Mouse (Mus musculus) lung, postnatal 0 days (tissue): ENCODE measurements around the gene Sdk1. TPM values are rescaled to one million over a fixed set of nuclear protein-coding genes. Genes with fewer than 3 reads are reported as not detected.
A peak's percentile ranks its signal among the peaks of the same experiment; 100 is the strongest.

Experiments
- ATAC-seq: fragments of 200-750 bp; cut with Nextera tagmentation; 2 replicates; pipeline ENCODE4 v1.8.0; 2017; ENCODE audit warnings: moderate library complexity
- DNase-seq: peaks from one replicate; pipeline ENCODE4 v3.0.0-alpha.2; 2016; ENCODE audit warnings: low spot score
- H3K27ac ChIP-seq: fragments of 300-500 bp; sonication (generic); 2 replicates; pipeline ENCODE4 v1.5.1; 2014; ENCODE audit warnings: antibody characterized with exemption, mild to moderate bottlenecking, low read length, mixed read lengths
- H3K27me3 ChIP-seq: fragments of 300-500 bp; sonication (generic); replicated peaks from 2 replicates; pipeline ENCODE4 v1.6.1; 2014; ENCODE audit warnings: low read length, mixed read lengths; ENCODE audit not compliant: insufficient read depth
- H3K36me3 ChIP-seq: fragments of 300-500 bp; sonication (generic); 2 replicates; pipeline ENCODE4 v1.6.1; 2014; ENCODE audit warnings: low read length, mixed read lengths; ENCODE audit not compliant: insufficient read depth
- H3K4me1 ChIP-seq: fragments of 300-500 bp; sonication (generic); 2 replicates; pipeline ENCODE4 v1.6.1; 2014; ENCODE audit warnings: antibody characterized with exemption, low read depth, low read length, mixed read lengths; ENCODE audit not compliant: insufficient read depth
- H3K4me2 ChIP-seq: fragments of 300-500 bp; sonication (generic); replicated peaks from 2 replicates; pipeline ENCODE4 v1.6.1; 2014; ENCODE audit warnings: low read depth, mild to moderate bottlenecking, low read length, moderate library complexity, mixed read lengths
- H3K4me3 ChIP-seq: fragments of 300-500 bp; sonication (generic); 2 replicates; pipeline ENCODE4 v1.5.1; 2014; ENCODE audit warnings: low read depth, low read length
- H3K9ac ChIP-seq: fragments of 300-500 bp; sonication (generic); replicated peaks from 2 replicates; pipeline ENCODE4 v1.6.1; 2014; ENCODE audit warnings: low read depth, mild to moderate bottlenecking
- H3K9me3 ChIP-seq: fragments of 300-500 bp; sonication (generic); 2 replicates; pipeline ENCODE4 v1.6.1; 2016; ENCODE audit warnings: low read length, mixed read lengths
- CTCF ChIP-seq: IDR thresholded peaks from 2 replicates; pipeline ENCODE4 v1.5.1; 2016; ENCODE audit warnings: antibody characterized with exemption, mild to moderate bottlenecking
- EP300 ChIP-seq: IDR thresholded peaks from 2 replicates; pipeline ENCODE4 v1.6.1; 2016; ENCODE audit warnings: antibody characterized with exemption, mild to moderate bottlenecking, control low read depth
- WGBS: fragments of 180-500 bp; shearing (Covaris S2); extraction: QIAGEN DNeasy Blood & Tissue Kit; methylation state at CpG from one replicate; pipeline ENCODE4 v1.1.7; 2014; 5-methylcytosine and 5-hydroxymethylcytosine counted together
- polyA plus RNA-seq: library from polyadenylated mRNA; unstranded; fragments of >200 nt; fragmentation: Nextera tagmentation; extraction: Ambion mirVana; gene quantifications from 2 replicates; pipeline ENCODE4 v1.2.1, GENCODE M21; 2015

Gene Sdk1
- polyA plus RNA-seq, 1 experiment from 2014 or later, result 0.19 TPM

GRCm38 (mm10) chr5:142178164-142178563 is 936.9 kb downstream of the Sdk1 start:
- Histone ChIP-seq H3K27me3 (no peaks in the 10 kb centered on the region), H3K9me3 (no peaks in the 10 kb centered on the region), H3K27ac (no peak overlapping the region), H3K9ac (no peak overlapping the region), H3K36me3 (no peaks in the 10 kb centered on the region), H3K4me3 (no peak overlapping the region), H3K4me1 (no peaks in the 10 kb centered on the region), H3K4me2 (no peak overlapping the region)
- TF ChIP-seq EP300 (no peak), CTCF (no peak)
- WGBS, result 74% methylated on average over 8 of the region's 8 CpGs
- no peak for DNase-seq
- no peak for ATAC-seq

DNA sequence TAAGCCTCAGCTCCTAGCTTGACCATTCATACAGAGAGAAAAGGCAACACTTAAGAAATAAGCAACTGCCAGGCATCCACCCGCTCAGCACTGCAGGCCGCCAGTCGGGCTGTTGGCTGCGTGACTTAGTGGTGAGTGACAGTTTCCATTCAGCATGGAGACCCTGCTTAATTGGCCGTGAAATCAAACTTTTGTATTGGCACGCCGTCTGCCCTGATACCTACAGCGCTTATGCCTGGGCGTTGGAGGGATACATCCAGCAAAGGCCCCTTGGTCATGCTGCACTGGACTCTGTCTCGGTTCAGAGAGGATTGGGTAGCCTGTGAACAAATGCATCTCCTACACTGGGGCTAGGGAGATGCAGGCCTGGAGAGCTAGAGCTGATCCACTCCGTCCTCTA is 938.0 kb downstream of the Sdk1 start:
- ATAC-seq, result no peak
- no peak overlapping the region for H3K4me3 ChIP-seq
- H3K27ac ChIP-seq, result no peak overlapping the region
- no peak overlapping the region for H3K4me2 ChIP-seq
- H3K9ac ChIP-seq, result no peak overlapping the region
- 73% methylated on average over 11 of the region's 11 CpGs for WGBS
- TF ChIP-seq CTCF (no peak), EP300 (no peak)
- DNase-seq, result no peak
- H3K4me1 ChIP-seq, result no peaks in the 10 kb centered on the region
- no peaks in the 10 kb centered on the region for H3K9me3 ChIP-seq
- H3K36me3 ChIP-seq, result no peaks in the 10 kb centered on the region
- H3K27me3 ChIP-seq, result no peaks in the 10 kb centered on the region

DNA sequence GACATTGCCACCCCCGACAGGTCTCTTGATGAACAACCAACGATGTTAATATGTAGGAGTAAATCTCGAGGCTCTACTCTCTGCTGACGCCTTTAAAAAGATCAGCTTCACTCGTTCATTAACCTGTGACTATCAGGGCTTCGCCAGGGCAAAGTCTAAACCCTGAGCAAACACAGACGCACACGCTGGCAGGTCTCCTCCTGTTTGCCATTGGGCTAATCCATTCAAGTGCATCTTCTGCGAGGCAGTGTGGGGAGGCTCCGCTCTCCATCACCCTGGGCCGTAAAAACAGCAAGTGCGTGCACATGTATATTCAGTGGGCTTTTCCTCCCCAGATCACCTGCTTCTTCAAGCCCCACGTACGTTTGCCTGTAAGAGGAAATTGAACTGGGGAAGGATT is 940.6 kb downstream of the Sdk1 start:
- H3K9me3 ChIP-seq, result no peaks in the 10 kb centered on the region
- no peak overlapping the region for H3K4me2 ChIP-seq
- no peak for ATAC-seq
- H3K9ac ChIP-seq, result no peak overlapping the region
- H3K27me3 ChIP-seq, result no peaks in the 10 kb centered on the region
- TF ChIP-seq CTCF (no peak), EP300 (no peak)
- no peak for DNase-seq
- WGBS, result 49% methylated on average over 14 of the region's 14 CpGs
- H3K4me3 ChIP-seq, result no peak overlapping the region
- H3K27ac ChIP-seq, result no peak overlapping the region
- H3K4me1 ChIP-seq, result no peaks in the 10 kb centered on the region
- no peaks in the 10 kb centered on the region for H3K36me3 ChIP-seq

- no peak for TF ChIP-seq CTCF
- no peaks in the 10 kb centered on the region for H3K36me3 ChIP-seq
- no peak for DNase-seq
- no peaks in the 10 kb centered on the region for H3K4me1 ChIP-seq
- H3K27ac ChIP-seq, result no peak overlapping the region
- H3K9me3 ChIP-seq, result no peaks in the 10 kb centered on the region
- no peak overlapping the region for H3K9ac ChIP-seq
- WGBS, result 61% methylated on average over 5 of the region's 5 CpGs
- H3K4me3 ChIP-seq, result no peak overlapping the region
- no peaks in the 10 kb centered on the region for H3K27me3 ChIP-seq
- no peak overlapping the region for H3K4me2 ChIP-seq
- ATAC-seq, result no peak
Measured at GRCm38 (mm10) chr5:142188765-142189164, 947.5 kb downstream of the Sdk1 start.

DNA sequence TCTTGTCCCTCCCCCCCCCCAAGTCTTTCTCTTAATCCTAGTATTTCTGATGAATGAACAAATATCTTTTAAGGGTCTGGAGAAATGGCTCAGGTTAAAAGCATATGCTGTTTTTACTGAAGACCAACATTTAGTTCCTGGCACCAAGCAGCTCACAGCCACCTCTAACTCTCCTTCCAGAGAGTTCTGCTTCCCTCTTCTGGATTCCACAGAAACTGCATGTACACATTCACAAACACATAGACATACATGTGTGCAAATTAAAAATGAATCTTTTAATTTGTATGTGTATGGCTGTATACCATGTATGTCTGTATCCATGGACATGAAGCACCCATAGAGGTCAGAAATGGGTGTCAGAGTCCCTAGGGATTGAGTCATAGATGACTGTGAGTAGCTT is 968.6 kb downstream of the Sdk1 start:
- Histone ChIP-seq H3K4me3 (no peak overlapping the region), H3K4me2 (no peak overlapping the region), H3K27ac (no peak overlapping the region), H3K27me3 (no peaks in the 10 kb centered on the region), H3K4me1 (no peaks in the 10 kb centered on the region), H3K9ac (no peak overlapping the region), H3K36me3 (no peaks in the 10 kb centered on the region), H3K9me3 (no peaks in the 10 kb centered on the region)
- DNase-seq, result no peak
- TF ChIP-seq CTCF (peak; percentile 27; the same call in 1 of the 2 replicates), EP300 (no peak)
- ATAC-seq, result no peak

DNA sequence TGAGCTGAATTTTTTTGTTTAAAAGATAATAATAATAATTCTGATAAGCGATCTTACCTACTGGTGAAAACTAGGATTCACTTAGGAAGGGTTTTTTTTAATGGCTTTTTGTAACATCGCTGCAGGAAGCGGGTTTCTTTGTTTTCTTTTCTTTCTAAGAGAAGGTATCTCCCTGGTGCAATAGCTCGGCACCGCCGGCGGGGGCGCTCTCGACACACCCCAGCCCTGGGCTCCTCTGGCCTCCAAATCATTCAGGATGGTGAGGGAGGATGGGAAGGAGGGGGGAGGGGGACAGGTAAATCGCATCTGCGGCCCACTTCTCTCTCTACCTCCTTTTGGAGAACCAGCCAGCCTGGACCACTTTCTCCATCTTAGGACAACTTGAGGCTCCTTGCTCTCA is 971.0 kb downstream of the Sdk1 start:
- no peak for ATAC-seq
- Histone ChIP-seq H3K36me3 (no peaks in the 10 kb centered on the region), H3K4me2 (no peak overlapping the region), H3K9ac (no peak overlapping the region), H3K27me3 (no peaks in the 10 kb centered on the region), H3K4me1 (no peaks in the 10 kb centered on the region), H3K27ac (no peak overlapping the region), H3K4me3 (no peak overlapping the region), H3K9me3 (no peaks in the 10 kb centered on the region)
- TF ChIP-seq EP300 (no peak), CTCF (no peak)
- WGBS, result 62% methylated on average over 11 of the region's 11 CpGs
- DNase-seq, result no peak

- Histone ChIP-seq H3K4me2 (no peak overlapping the region), H3K36me3 (no peaks in the 10 kb centered on the region), H3K27me3 (no peaks in the 10 kb centered on the region), H3K9ac (no peak overlapping the region), H3K9me3 (no peaks in the 10 kb centered on the region), H3K27ac (no peak overlapping the region), H3K4me1 (no peaks in the 10 kb centered on the region), H3K4me3 (no peak overlapping the region)
- ATAC-seq, result no peak
- DNase-seq, result peak; percentile 6
- WGBS, result 67% methylated on average over 5 of the region's 5 CpGs
- TF ChIP-seq EP300 (no peak), CTCF (no peak)
Measured at GRCm38 (mm10) chr5:142215981-142216380, 974.7 kb downstream of the Sdk1 start.
